Mouse (Mus musculus) neutrophil, adult 5-6 weeks (primary cell): ENCODE data around the gene Cradd. TPM values are rescaled to one million over a fixed set of nuclear protein-coding genes. Genes with fewer than 3 reads are reported as not detected.

Source experiments
- ATAC-seq: fragments of 151-379, 151-347 bp; 2 replicates; pipeline ENCODE4 v1.8.0; 2017; ENCODE audit warnings: mild to moderate bottlenecking, moderate TSS enrichment; ENCODE audit not compliant: insufficient number of reproducible peaks, poor library complexity, low FRiP score, severe bottlenecking; ENCODE audit errors: extremely low read depth
- total RNA-seq: library from RNA; stranded (forward); fragments of 200-1000 nt; gene quantifications from 2 replicates; pipeline ENCODE4 v1.2.3, GENCODE M21; 2017

Cradd gene
- total RNA-seq, 1 experiment from 2014 or later = 9.5 TPM

DNA sequence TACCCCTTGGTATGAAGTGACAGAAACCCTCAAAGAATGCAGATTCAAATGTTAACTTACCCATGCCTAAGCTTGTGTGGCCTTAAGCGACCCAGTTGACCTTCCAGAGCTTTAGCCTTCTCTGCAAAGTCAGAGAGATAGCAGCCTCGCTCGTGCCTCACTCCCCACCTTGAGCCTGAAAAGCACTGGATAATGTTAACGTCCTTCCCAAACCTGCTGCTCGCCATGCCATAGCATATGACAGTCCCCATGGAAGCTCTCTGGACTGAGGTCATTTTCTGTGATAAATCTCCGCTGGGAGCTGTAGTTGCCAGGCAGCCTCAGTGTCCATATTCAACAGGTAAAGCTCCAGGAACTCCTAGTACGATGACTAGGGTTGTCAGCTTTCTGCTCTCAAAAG is 170.7 kb downstream of the Cradd start:
- ATAC-seq = no peak

DNA sequence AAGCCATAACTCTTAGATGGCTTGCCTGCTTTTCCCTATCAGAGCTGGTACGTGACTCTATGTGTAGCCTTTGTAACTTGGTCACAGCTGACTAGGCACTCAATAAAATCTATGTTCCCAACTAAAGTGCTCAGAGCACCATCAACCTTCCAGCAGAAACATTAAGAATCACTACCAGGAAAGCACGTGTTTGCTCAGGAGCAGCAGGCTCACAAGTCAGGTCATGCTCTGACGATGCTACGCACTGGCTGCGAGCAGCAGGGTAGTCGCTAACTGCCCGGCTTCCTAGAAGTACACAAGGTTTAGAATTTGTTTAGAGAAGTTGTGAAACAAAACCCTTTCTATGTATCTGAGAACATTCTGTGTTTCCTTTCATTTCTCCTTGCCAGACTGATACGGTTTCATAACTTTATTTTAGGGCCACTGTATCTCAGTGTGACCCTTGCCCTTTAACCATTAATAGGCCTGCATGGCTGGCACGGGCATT is 171.4 kb downstream of the Cradd start:
- ATAC-seq = no peak

DNA sequence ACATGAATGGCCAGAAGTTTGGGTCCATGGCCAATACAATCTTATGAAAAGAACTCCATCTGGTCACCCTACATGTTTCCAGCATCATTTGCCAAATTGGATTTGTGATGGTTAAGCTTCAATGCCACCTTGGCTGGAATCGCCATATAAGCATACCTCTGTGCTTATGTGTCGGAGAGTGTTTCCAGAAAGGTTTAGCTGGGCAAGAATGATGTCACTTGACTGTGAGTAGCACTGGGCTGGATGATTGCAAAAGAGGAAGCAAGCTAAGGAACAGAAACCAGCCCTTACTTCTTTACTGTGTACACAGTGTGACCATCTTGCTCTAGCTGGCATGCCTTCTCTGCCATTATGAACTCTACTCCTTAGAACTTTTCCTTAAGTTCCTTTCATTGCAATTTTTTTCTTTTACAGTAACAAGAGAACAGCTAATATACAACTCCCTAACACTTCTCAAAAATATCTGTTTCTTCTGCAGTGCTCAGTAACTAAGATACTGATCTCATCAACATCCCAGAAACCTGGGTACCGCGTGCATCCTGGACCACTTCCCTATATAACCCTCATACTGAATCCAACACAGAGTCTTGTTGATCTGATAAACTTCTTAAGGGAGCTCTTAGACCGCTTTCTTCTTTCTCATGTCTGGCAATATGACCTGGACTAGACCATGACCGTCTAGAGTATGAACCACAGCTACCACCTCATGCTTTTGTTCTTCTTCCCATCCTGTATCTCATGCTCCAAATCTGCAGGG is 172.7 kb downstream of the Cradd start:
- ATAC-seq = peak; percentile 95

DNA sequence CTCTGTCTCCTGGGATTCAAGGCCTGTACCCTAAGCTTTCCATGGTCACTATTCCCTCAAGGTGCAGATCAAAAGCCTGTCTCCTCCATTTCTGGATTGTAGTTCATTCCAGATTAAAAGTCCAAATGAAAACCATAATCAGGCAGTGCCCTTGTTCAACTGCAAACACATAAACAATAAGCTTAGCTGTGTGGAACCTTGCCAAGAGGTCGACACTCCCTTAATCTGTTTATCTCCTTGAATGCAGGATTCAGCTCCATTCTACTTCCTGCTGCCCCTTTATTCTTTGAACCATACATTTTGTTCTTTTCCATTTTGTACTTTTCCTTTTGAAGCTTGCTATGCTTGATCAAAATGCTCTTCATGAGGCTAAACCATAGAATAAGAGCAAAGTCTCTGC is 174.3 kb downstream of the Cradd start:
- no peak for ATAC-seq

DNA sequence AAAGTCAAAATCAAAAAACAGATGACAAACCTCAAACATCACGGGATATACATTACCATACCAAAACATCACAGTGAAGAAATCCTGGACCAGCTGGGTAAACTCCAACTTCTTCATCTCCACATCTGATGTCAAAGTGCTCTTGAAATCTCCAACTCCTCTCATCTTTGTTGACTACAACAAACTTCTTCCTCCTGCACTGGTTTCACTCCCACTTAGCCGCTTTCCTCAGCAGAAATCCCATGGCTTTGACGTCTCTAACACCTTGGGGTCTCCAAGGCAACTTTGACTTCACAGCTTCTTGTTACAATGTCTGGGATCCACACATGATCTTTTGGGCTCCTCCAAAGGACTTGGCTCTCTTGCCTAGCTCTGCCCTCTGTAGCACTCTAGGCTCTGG is 175.3 kb downstream of the Cradd start:
- no peak for ATAC-seq

DNA sequence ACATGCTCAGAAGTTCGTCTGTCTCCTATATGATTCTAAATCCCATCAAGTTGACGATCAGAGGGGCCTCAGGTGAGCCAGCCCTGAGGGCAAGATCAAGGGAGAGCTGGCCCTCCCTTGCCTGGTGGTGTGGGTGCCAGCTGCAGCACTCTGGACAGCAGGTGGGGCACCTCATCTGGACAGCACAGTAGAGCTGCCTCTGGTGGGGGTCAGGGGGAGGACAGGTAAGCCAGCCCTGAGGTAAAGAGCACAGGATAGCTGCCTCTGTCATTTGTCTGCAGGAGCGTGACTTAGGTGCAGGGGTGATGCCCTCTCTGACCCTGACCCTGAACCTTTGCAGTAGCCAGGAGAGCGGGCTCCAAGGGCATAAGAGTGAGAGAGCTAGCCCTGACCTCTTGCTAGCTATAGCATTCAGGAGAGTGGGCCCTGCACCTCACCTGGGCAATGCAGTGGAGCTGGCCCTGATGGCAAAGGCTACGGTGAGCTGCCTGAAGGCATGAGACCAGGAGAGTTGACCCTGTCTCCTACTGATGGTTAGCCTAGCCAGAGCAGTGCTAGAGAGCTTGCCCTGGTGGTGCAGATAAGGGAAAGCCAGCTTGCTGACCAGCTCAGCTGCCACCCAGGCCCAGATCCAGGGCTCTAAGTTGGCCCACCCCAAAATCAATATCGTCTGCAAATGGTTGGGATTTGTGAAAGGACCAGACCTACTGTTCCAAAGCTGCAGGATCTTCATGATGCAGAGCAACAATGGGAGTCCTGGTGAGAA is 176.6 kb downstream of the Cradd start:
- no peak for ATAC-seq

DNA sequence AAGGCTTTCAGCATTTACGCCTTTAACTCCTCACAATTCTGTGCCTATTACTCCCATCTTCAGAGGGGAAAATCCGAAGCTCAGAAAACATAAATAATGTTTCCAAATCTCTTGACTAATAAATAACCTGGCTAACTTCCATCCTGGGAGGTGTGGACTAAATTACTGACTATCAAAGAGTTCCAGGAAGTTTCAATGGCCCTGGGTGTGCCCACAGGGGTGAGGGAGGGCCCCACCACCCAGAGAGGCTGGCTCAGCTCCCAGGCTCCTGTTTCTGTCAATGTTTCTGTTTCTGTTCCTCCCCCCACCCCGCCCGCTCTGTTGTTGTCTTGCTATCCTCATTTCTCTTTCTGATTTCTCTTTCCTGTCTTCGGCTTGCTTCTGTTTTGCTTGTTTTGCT is 177.4 kb downstream of the Cradd start:
- no peak for ATAC-seq

DNA sequence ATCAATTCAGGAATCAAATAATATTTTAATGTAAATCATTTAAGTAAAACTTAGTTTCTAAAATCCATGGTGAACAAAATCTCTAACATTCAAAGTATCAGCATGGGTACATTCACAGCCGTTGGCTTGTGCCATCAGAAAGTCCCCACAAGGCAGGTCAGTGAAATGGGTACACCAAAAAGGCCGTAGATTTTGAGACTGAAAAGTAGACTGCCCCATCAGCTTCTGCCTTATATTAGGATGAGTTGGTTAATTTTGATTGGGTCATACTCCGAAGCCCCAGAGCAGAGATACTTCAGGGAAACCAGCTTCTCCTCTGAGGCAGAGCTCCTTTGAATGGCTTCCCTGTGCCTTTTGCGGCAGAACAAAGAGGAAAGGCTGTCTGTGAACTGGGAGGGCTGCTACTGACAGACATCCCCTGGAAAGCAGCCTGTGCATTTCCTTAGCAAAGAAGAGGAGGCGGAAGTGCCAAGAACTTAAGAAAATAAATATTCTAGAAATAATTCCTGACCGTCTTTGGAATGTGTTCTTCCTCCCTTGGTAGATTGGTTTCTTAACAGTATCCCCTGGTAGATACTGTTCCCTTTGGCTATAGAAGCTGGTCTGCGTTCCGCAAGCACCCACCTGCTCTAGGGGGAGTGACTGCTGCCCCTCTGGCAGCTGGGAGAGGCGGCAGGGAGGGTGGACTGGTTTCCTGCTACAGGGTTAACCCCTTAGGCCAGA is 178.6 kb downstream of the Cradd start:
- no peak for ATAC-seq

DNA sequence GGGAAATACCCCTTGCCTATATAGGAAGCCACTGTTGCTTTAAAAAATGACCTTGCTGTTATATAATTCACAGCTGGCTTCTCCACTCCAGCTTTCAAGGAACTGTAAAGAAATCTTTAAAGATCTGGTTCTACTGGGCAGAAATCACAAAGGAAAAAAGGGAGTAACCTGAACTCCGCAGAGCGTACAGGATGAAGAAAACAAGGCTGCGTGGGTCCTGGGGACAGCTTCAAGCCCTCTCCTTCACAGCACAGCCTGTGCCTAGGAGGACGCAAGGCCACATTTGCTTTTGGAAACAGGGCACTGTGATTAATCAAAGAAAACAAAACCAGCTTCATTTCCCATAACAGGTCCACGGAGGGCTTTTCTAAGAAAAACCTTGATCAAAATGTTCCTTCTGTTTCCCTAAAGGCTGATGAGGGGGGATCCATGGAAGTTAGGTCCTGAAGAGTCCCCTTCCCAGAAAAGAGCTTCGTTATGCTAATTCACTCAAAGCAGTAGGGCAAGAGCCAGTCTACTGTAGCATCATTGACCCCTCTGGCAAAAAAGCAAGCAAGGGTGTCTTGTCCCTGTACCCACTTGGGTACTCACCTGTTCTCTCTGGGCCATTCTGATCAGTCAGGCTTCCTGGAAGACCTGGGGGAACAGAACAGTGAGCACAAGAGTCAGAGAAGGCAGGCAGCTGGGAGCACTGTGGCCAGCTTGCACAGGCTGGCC is 179.4 kb downstream of the Cradd start:
- no peak for ATAC-seq

DNA sequence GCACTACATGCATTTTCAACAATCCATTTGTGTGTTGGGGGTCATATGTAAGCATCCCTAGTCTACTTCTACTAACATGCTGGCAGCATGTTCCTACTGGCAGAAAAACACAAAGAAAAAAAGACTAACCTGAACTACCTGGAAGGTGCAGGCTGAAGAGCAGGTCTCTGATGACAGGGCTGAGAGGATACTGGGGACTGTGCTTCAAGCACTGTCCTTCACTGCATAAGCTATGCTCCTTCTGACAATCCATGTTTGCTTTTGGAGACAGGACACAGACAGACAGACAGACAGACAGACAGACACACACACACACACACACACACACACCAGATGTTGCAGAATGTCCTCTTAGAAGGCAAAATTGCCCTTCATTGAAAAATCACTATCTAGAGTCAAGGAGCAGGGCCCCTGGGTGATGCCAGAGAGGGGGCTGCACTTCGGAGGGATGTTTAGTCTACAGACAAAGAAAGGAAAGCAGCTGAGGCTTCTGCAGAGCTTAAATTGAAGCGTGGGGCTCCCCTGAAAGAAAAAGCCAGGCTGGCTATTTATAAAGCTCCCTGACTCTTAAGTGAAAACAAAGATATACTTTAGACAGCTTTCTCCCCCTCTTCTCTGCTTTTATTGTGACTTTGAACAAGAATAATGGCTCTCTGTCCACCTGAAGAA is 180.4 kb downstream of the Cradd start:
- no peak for ATAC-seq

DNA sequence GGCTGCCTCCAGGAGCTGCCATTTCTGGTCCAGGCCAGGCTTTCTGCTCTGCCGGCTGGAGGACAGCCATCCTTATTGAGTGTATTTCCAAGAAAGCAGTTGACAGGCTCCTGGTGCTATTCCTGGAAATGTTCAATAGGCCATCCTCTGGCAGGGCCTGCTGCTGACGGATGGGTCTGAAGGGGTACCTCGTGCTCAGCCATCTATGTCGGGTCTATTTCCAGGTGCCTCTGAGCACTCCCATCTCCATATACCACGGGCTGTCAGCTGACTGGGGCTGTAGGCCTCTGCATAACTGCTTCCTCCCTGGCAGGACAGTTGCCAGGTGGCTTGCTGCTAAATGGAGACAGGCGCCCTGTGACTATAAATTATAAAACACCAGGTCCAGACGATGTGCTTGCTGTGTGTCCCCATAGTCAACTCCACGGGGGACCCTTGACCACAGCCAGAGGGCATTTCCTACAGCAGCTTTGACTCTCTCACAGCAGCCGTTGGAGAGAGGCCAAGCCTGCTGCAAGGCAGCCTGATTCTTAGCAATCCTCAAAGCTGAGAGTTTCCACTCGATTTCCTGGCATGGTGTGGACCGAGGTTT is 181.0 kb downstream of the Cradd start:
- ATAC-seq = no peak

DNA sequence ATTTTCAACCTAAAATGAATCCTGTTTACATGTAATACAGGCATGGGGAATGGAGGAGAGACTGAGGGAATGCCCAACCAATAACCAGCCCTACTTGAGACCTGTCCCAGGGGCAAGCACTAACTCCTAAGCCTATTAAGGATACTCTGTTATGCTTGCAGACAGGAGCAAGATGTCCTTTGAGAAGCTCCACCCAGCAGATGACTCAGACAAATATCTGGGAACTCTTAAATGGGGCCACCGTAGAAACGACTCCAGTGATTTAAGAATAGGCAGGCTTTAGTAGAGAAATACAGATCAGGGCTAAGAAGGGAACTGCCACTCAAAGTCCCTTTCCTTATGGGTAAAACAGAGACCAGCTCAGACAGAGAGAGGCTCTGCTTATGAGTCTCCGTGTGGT is 182.9 kb downstream of the Cradd start:
- ATAC-seq = no peak

DNA sequence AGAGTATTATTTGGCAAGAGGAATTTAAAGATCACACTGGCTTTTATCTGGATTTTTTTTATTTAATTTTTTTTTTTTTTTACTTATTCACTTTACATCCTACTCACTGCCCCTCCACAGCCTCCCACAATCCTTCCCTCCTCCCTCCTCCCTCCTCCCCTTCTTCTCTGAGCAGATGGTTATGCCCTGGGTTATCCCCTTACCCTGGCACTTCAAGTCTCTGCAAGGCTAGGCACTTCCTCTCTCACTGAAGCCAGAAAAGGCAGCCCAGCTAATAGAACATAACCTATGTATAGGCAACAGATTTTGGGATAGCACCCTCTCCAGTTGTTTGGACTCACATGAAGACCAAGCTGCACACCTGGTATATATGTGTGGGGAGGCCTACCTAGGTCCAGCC is 183.7 kb downstream of the Cradd start:
- ATAC-seq = no peak

DNA sequence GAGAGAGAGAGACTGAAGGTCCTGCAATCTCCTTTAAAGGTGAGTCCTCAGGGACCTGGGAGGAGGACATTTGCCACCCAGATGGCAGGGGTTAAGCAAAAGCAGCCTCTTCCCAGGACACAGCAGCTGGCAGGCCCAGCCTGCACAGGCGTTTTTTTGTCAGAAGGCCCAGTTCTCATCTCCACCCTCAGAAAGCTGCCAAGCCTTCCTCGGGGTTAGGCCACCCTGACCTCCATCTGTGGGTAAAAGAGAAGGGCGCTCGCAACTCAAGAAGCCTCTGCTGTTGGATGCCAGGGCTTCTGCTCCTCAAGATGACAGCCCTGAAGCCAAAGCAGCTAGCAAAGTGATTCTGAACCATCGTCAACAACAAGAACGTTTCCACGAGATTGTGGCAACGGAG is 184.3 kb downstream of the Cradd start:
- no peak for ATAC-seq

DNA sequence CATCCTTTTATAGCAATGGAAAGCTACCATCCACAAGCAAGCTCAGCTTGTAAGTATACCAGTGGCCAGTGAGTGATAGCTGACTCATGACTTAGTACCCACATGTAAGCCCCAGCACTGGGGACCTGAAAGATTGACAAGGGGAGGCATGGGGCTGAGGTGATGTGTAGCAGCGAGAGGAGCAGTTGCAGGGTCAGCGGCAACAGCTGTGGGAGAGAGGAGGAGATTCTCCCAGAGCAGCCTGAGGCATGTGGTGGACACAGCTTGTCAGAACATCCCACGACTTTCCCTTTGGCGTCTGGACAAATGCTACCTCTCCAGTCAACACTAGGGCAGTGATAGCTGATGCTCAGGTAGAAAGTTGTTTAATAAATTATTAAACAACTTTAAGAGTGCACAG is 190.9 kb downstream of the Cradd start:
- ATAC-seq = no peak
